Mouse (Mus musculus): ENCODE measurements around the gene Tlr6. TPM values are rescaled to one million over a fixed set of nuclear protein-coding genes. Genes with fewer than 3 reads are reported as not detected.

Gene Tlr6
- polyA plus RNA-seq, 2 experiments, result 1.5 to 1.7 TPM

GRCm38 (mm10) chr5:64969861-64970771 is 10.2 kb upstream of the Tlr6 start, which contains the start of gene Fam114a1:
TSS of gene Fam114a1 (plus strand) at chr5:64970071.
- no peaks in the 10 kb centered on the region for H3K27me3 ChIP-seq (ENCODE audit: control insufficient read depth, insufficient read depth, low read length)
- TF ChIP-seq POLR2A (IDR thresholded peaks at IDR 0.05; ENCODE audit: borderline replicate concordance, extremely low read depth, insufficient read depth, insufficient read length), result no peak; the same call in 1 of the 2 replicates
- H3K9me3 ChIP-seq (ENCODE audit: control insufficient read depth, low read length), result no peaks in the 10 kb centered on the region
- peak within 1 kb of the TSS; percentile 86 for H3K27ac ChIP-seq (replicated peaks; ENCODE audit: low read depth, low read length)
- H3K9ac ChIP-seq (ENCODE audit: low read depth, low read length, severe bottlenecking), result peak within 1 kb of the TSS; percentile 94
- H3K4me2 ChIP-seq (replicated peaks; ENCODE audit: low read depth, low read length, severe bottlenecking), result peak within 1 kb of the TSS; percentile 67
- DNase-seq (ENCODE audit: low spot score) (peak; percentile 79), ATAC-seq (ENCODE audit: low FRiP score, low read depth) (peak; percentile 88)
- 0 out of 2 replicates have a peak, but pooled peaks cover 6% of the 10 kb centered on the region for H3K4me1 ChIP-seq (ENCODE audit: control insufficient read depth, insufficient read depth, low read length)
- H3K36me3 ChIP-seq (ENCODE audit: control insufficient read depth, insufficient read depth, low read length), result peaks cover 5% of the 10 kb centered on the region
- 3% methylated on average over 49 of the region's 68 CpGs for WGBS
- peak within 1 kb of the TSS; percentile 73 for H3K4me3 ChIP-seq (replicated peaks; ENCODE audit: low read length)

GRCm38 (mm10) chr5:64968961-64969860 is 9.3 kb upstream of the Tlr6 start:
- 0 out of 2 replicates have a peak, but pooled peaks cover 6% of the 10 kb centered on the region for H3K4me1 ChIP-seq (ENCODE audit: control insufficient read depth, insufficient read depth, low read length)
- H3K9me3 ChIP-seq (ENCODE audit: control insufficient read depth, low read length), result no peaks in the 10 kb centered on the region
- peak overlapping the region; percentile 73 for H3K4me3 ChIP-seq (replicated peaks; ENCODE audit: low read length)
- no peaks in the 10 kb centered on the region for H3K27me3 ChIP-seq (ENCODE audit: control insufficient read depth, insufficient read depth, low read length)
- peaks cover 5% of the 10 kb centered on the region for H3K36me3 ChIP-seq (ENCODE audit: control insufficient read depth, insufficient read depth, low read length)
- H3K27ac ChIP-seq (replicated peaks; ENCODE audit: low read depth, low read length), result peak overlapping the region; percentile 86
- peak overlapping the region; percentile 94 for H3K9ac ChIP-seq (ENCODE audit: low read depth, low read length, severe bottlenecking)
- WGBS, result 5% methylated on average over 13 of the region's 14 CpGs
- peak overlapping the region; percentile 67 for H3K4me2 ChIP-seq (replicated peaks; ENCODE audit: low read depth, low read length, severe bottlenecking)
- ATAC-seq (ENCODE audit: low FRiP score, low read depth) (peak; percentile 55), DNase-seq (ENCODE audit: low spot score) (peak; percentile 16)
- TF ChIP-seq POLR2A (IDR thresholded peaks at IDR 0.05; ENCODE audit: borderline replicate concordance, extremely low read depth, insufficient read depth, insufficient read length), result no peak

DNA sequence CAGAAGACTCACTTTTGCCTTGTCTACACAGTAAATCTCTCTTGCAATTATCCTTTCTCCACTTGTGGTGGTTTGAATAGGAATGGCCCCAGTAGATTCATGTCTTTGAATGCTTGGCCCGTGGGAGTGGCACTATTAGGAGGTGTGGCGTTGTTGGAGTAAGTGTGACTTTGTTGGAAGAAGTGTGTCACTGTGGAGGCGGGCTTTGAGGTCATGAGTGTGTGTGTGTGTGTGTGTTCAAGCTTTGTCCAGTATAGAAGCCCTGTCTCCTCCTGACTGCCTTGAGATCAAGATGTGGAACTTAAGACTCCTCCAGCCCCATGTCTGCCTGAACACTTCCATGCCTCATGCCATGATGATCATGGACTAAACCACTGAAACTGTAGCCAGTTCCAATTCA is 3.8 kb upstream of the Tlr6 start:
- H3K9ac ChIP-seq (ENCODE audit: low read depth, low read length, severe bottlenecking), result no peak overlapping the region
- no peak overlapping the region for H3K4me3 ChIP-seq (replicated peaks; ENCODE audit: low read length)
- no peaks in the 10 kb centered on the region for H3K9me3 ChIP-seq (ENCODE audit: control insufficient read depth, low read length)
- H3K27ac ChIP-seq (replicated peaks; ENCODE audit: low read depth, low read length), result no peak overlapping the region
- no peak for TF ChIP-seq POLR2A (IDR thresholded peaks at IDR 0.05; ENCODE audit: borderline replicate concordance, extremely low read depth, insufficient read depth, insufficient read length)
- 93% methylated on average over 3 of the region's 3 CpGs for WGBS
- ATAC-seq (ENCODE audit: low FRiP score, low read depth), result no peak
- H3K36me3 ChIP-seq (ENCODE audit: control insufficient read depth, insufficient read depth, low read length), result no peaks in the 10 kb centered on the region
- DNase-seq (ENCODE audit: low spot score), result no peak
- H3K4me2 ChIP-seq (replicated peaks; ENCODE audit: low read depth, low read length, severe bottlenecking), result no peak overlapping the region
- no peaks in the 10 kb centered on the region for H3K27me3 ChIP-seq (ENCODE audit: control insufficient read depth, insufficient read depth, low read length)
- H3K4me1 ChIP-seq (ENCODE audit: control insufficient read depth, insufficient read depth, low read length), result 0 out of 2 replicates have a peak, but pooled peaks cover 3% of the 10 kb centered on the region

- Histone ChIP-seq H3K27me3 (ENCODE audit: control insufficient read depth, insufficient read depth, low read length) (no peaks in the 10 kb centered on the region), H3K9ac (ENCODE audit: low read depth, low read length, severe bottlenecking) (no peak overlapping the region), H3K36me3 (ENCODE audit: control insufficient read depth, insufficient read depth, low read length) (no peaks in the 10 kb centered on the region), H3K4me1 (ENCODE audit: control insufficient read depth, insufficient read depth, low read length) (0 out of 2 replicates have a peak, but pooled peaks cover 3% of the 10 kb centered on the region), H3K27ac (replicated peaks; ENCODE audit: low read depth, low read length) (no peak overlapping the region), H3K4me3 (replicated peaks; ENCODE audit: low read length) (no peak overlapping the region), H3K9me3 (ENCODE audit: control insufficient read depth, low read length) (no peaks in the 10 kb centered on the region), H3K4me2 (replicated peaks; ENCODE audit: low read depth, low read length, severe bottlenecking) (no peak overlapping the region)
- no peak for ATAC-seq (ENCODE audit: low FRiP score, low read depth)
- 81% methylated on average over 5 of the region's 5 CpGs for WGBS
- TF ChIP-seq POLR2A (IDR thresholded peaks at IDR 0.05; ENCODE audit: borderline replicate concordance, extremely low read depth, insufficient read depth, insufficient read length), result no peak
- DNase-seq (ENCODE audit: low spot score), result no peak
Observed at GRCm38 (mm10) chr5:64963271-64963670, 3.4 kb upstream of the Tlr6 start.

Data from limb, embryonic 14.5 days (tissue).